Mouse (Mus musculus): ENCODE measurements at regions not wholly inside any gene's neighbourhood (a gene's known extent, or its start where the extent isn't known, plus 50 kb on each side); places are given as distances from the start of the nearest gene placed in this dataset.

GRCm38 (mm10) chr17:45341573-45341972 is 92.0 kb downstream of the Cdc5l start:
- no peak for DNase-seq (ENCODE audit: low spot score in 2 of 2)

GRCm38 (mm10) chr17:45340851-45341250 is 92.7 kb downstream of the Cdc5l start:
- no peak for DNase-seq (ENCODE audit: low spot score in 2 of 2)

- no peak for DNase-seq (ENCODE audit: low spot score in 2 of 2)
These were observed 94.3 kb downstream of the Cdc5l start for GRCm38 (mm10) chr17:45339226-45339625.

GRCm38 (mm10) chr17:45338086-45338485 is 95.5 kb downstream of the Cdc5l start:
- DNase-seq (ENCODE audit: low spot score in 2 of 2): no peak

- no peak for DNase-seq (ENCODE audit: low spot score in 2 of 2)
These were observed 97.9 kb downstream of the Cdc5l start for GRCm38 (mm10) chr17:45335586-45336151.

- DNase-seq (ENCODE audit: low spot score in 2 of 2): no peak
These were observed 98.7 kb downstream of the Cdc5l start for GRCm38 (mm10) chr17:45334732-45335381.

- DNase-seq (ENCODE audit: low spot score in 2 of 2): no peak
These were observed 101.2 kb downstream of the Cdc5l start for GRCm38 (mm10) chr17:45332321-45332720.

- no peak for DNase-seq (ENCODE audit: low spot score in 2 of 2)
These were observed 104.3 kb downstream of the Cdc5l start for GRCm38 (mm10) chr17:45329241-45329640.

- no peak for DNase-seq (ENCODE audit: low spot score in 2 of 2)
These were observed 106.8 kb downstream of the Cdc5l start for GRCm38 (mm10) chr17:45326726-45327125.

GRCm38 (mm10) chr17:45326173-45326572 is 107.4 kb downstream of the Cdc5l start:
- DNase-seq (ENCODE audit: low spot score in 2 of 2): no peak

- no peak for DNase-seq (ENCODE audit: low spot score in 2 of 2)
These were observed 110.7 kb downstream of the Cdc5l start for GRCm38 (mm10) chr17:45322842-45323241.

GRCm38 (mm10) chr17:45320074-45320473 is 113.5 kb downstream of the Cdc5l start:
- no peak for DNase-seq (ENCODE audit: low spot score in 2 of 2)

GRCm38 (mm10) chr17:45318211-45319076 is 115.1 kb downstream of the Cdc5l start:
- DNase-seq (ENCODE audit: low spot score in 2 of 2): no peak

- no peak for DNase-seq (ENCODE audit: low spot score in 2 of 2)
These were observed 120.8 kb downstream of the Cdc5l start for GRCm38 (mm10) chr17:45312510-45313266.

- DNase-seq (ENCODE audit: low spot score in 2 of 2): no peak
These were observed 127.0 kb downstream of the Cdc5l start for GRCm38 (mm10) chr17:45306506-45306905.

GRCm38 (mm10) chr17:45303183-45303582 is 130.4 kb downstream of the Cdc5l start:
- no peak for DNase-seq (ENCODE audit: low spot score in 2 of 2)

GRCm38 (mm10) chr17:45298355-45298754 is 135.2 kb downstream of the Cdc5l start:
- DNase-seq (ENCODE audit: low spot score in 2 of 2): peak; percentile 63 to 65

GRCm38 (mm10) chr17:45297860-45298259 is 135.7 kb downstream of the Cdc5l start:
- DNase-seq (ENCODE audit: low spot score in 2 of 2): no peak

GRCm38 (mm10) chr17:45296363-45296762 is 137.2 kb downstream of the Cdc5l start:
- DNase-seq (ENCODE audit: low spot score in 2 of 2): no peak

GRCm38 (mm10) chr17:45294886-45295285 is 138.7 kb downstream of the Cdc5l start:
- DNase-seq (ENCODE audit: low spot score in 2 of 2): no peak

GRCm38 (mm10) chr17:45294256-45294865 is 139.2 kb downstream of the Cdc5l start:
- peak; percentile 19 to 24 for DNase-seq (ENCODE audit: low spot score in 2 of 2)

GRCm38 (mm10) chr17:45292883-45293282 is 140.7 kb downstream of the Cdc5l start:
- no peak for DNase-seq (ENCODE audit: low spot score in 2 of 2)

Measured in spleen, postnatal 36 days (tissue).